Mouse (Mus musculus) G1E (cell line): Measurements from ENCODE around the gene Dpy19l1. TPM values are rescaled to one million over a fixed set of nuclear protein-coding genes. Genes with fewer than 3 reads are reported as not detected.
A peak's percentile ranks its signal among the peaks of the same experiment; 100 is the strongest.

ENCODE experiments used
- ATAC-seq: 2 replicates; pipeline ENCODE4 v1.8.0; 2016; ENCODE audit warnings: mild to moderate bottlenecking; ENCODE audit not compliant: insufficient number of reproducible peaks, poor library complexity, low FRiP score, severe bottlenecking; ENCODE audit errors: extremely low read depth
- DNase-seq: peaks from one replicate; pipeline ENCODE4 v3.0.0; 2012; ENCODE audit warnings: low spot score
- H3K27me3 ChIP-seq: 2 replicates; pipeline ENCODE4 v1.6.1; 2012; ENCODE audit warnings: mild to moderate bottlenecking, low read length, inconsistent platforms; ENCODE audit not compliant: insufficient read depth
- H3K36me3 ChIP-seq: replicated peaks from 2 replicates; pipeline ENCODE3; 2012; ENCODE audit warnings: mild to moderate bottlenecking, inconsistent platforms
- H3K4me1 ChIP-seq: 2 replicates; pipeline ENCODE4 v1.6.1; 2012; ENCODE audit warnings: low read depth, low read length, inconsistent platforms, mixed read lengths; ENCODE audit not compliant: insufficient read depth
- H3K4me3 ChIP-seq: 2 replicates; pipeline ENCODE4 v1.5.1; 2012; ENCODE audit warnings: low read depth, mild to moderate bottlenecking, inconsistent platforms, low read length, moderate library complexity, mixed read lengths
- H3K9me3 ChIP-seq: replicated peaks from 2 replicates; pipeline ENCODE4 v1.6.1; 2012; ENCODE audit warnings: inconsistent platforms
- CTCF ChIP-seq: IDR thresholded peaks from 2 replicates; pipeline ENCODE4 v1.5.1; 2012; ENCODE audit warnings: low read depth, low read length, inconsistent platforms, mixed read lengths
- GATA1 ChIP-seq: IDR thresholded peaks from 2 replicates; pipeline ENCODE4 v1.6.1; 2012; ENCODE audit warnings: borderline replicate concordance, low read length, inconsistent platforms, mixed read lengths
- GATA2 ChIP-seq: IDR thresholded peaks from 2 replicates; pipeline ENCODE4 v1.6.1; 2012; ENCODE audit warnings: low read depth, low read length, inconsistent platforms, borderline replicate concordance
- POLR2AphosphoS5 ChIP-seq: IDR thresholded peaks from 2 replicates; pipeline ENCODE4 v1.6.1; 2012; ENCODE audit warnings: low read depth, low read length, inconsistent platforms; ENCODE audit not compliant: insufficient replicate concordance
- TAL1 ChIP-seq: conservative IDR thresholded peaks from 2 replicates; pipeline ENCODE4 v1.6.1; 2012; ENCODE audit warnings: low read depth, low read length, inconsistent platforms, mixed read lengths
- polyA plus RNA-seq: library from polyadenylated mRNA; stranded (reverse); fragments of >175 nt; gene quantifications from 2 replicates; pipeline ENCODE4 v1.2.3, GENCODE M21; 2012
- total RNA-seq, 2 experiments: library from RNA; stranded (forward) in 1 of 2; stranded (reverse) in 1 of 2; fragments of 200-1000 nt in 1 of 2; fragments of >200 nt in 1 of 2; fragmentation: Nextera tagmentation in 1 of 2; gene quantifications; 2 replicates each; pipeline ENCODE4 v1.2.3; 2014 to 2017

Dpy19l1 gene
- total RNA-seq (2014; fragmentation: Nextera tagmentation) (31.4 and 36.3 TPM in 2 replicates), total RNA-seq (2017) (42.6 and 42.8 TPM in 2 replicates), polyA plus RNA-seq (14.3 and 15.7 TPM in 2 replicates)

DNA sequence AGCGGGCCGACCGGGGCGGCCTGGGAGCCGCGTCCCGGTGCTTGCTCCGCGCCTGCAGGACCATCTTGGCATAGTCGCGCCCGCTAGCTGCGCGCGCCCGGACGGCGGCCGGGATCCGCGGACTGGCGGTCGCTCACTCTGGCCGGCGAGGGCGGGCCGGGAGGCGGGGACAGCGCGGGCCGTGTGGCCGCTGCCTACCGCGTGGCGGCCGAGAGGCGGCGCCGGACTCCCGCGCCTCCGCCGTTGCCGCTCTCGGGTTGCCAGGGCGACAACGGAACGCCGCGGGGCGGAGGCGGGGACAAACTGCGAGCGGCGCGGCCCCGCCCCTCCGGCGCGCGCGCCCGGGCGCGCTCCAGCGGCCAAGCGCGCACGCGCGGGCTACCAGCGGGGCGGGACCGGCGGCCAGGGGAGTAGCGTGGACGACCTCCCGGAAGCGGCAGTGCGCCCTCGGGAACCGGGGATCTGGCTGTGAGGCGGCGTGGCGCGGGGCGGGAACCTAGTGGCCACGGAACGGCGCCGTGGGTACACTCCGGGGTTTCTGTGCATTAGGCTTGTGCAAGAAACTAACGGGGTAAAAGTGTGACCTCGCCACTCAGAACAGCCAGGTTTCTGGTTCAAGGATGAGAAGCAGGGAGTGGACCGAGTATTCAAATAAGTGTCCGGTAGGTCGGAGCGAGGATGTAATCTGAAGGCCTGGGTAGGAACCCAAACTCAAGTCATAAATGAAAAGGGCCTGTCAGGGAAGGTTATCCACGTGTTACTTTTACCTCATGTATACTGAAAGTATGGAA, at the start of gene Dpy19l1:
Gene Dpy19l1, minus strand, starts transcription at position 74 of the 791 bp plus-strand sequence.
- Histone ChIP-seq H3K27me3 (no peaks in the 10 kb centered on the region), H3K4me1 (peaks cover 43% of the 10 kb centered on the region), H3K9me3 (no peaks in the 10 kb centered on the region), H3K4me3 (peak within 1 kb of the TSS; percentile 86), H3K36me3 (peaks cover 22% of the 10 kb centered on the region)
- no peak for TF ChIP-seq GATA2
- peak; percentile 65 for ATAC-seq
- DNase-seq: peak; percentile 87

DNA sequence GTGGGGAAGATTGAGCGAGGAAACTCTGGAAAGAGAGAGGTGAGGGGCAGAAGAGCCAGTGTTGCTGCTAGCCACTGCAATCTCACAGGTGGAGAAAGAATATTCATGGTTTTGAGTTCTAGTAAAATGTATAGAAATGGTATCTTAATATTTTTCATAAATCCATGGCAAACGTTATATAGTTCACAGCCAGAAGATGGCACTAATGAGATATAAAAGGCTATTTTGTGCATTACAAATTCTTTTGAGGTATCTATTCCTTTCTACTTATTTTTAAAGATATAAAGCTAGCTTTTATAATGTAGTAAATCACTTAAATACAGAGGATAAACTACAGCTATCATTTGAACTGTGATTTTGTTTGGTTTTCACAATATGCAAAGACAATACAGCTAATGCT, 35.2 kb upstream of the Dpy19l1 start:
- no peaks in the 10 kb centered on the region for H3K36me3 ChIP-seq
- no peak for ATAC-seq
- H3K4me1 ChIP-seq: no peaks in the 10 kb centered on the region
- H3K9me3 ChIP-seq: no peaks in the 10 kb centered on the region
- no peak overlapping the region for H3K4me3 ChIP-seq
- no peak for DNase-seq
- TF ChIP-seq POLR2AphosphoS5 (no peak), GATA1 (no peak), TAL1 (no peak), GATA2 (no peak), CTCF (no peak)
- H3K27me3 ChIP-seq: no peaks in the 10 kb centered on the region

DNA sequence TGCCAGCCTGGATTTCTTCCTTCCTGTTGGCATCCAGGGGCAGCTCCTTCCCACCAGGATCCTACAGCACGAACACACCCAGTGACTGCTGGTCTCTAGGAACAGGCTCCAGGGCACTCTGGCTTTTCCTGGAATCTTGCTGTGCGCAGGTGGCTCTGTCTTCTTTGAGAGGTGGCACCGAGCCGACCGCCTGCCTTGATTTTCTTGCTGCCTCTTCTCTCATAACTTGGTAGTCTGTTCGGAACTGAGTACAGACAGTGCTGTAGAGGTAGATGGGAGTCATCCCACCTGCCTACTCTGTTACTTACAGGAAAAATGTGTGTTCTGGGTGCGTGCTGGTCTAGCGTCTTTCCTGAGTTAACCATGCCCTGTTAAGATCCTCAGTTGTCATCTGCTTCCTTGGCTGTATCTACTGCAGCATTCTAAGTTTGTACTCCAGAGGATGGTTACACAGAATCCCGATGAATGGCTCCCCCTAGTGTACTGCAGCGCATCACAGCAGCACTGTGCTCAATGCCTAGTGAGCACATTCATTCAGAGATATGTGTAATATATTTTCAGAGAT, 13.7 kb upstream of the Dpy19l1 start:
- H3K9me3 ChIP-seq: no peaks in the 10 kb centered on the region
- ATAC-seq (no peak), DNase-seq (no peak)
- H3K4me1 ChIP-seq: peaks cover 5% of the 10 kb centered on the region; the same call in 1 of the 2 replicates
- TF ChIP-seq GATA1: no peak
- peak; percentile 57; the same call in 1 of the 2 replicates for TF ChIP-seq CTCF
- no peak for TF ChIP-seq POLR2AphosphoS5
- TF ChIP-seq TAL1: no peak
- no peaks in the 10 kb centered on the region for H3K36me3 ChIP-seq
- peaks cover 31% of the 10 kb centered on the region for H3K27me3 ChIP-seq
- no peak overlapping the region for H3K4me3 ChIP-seq

DNA sequence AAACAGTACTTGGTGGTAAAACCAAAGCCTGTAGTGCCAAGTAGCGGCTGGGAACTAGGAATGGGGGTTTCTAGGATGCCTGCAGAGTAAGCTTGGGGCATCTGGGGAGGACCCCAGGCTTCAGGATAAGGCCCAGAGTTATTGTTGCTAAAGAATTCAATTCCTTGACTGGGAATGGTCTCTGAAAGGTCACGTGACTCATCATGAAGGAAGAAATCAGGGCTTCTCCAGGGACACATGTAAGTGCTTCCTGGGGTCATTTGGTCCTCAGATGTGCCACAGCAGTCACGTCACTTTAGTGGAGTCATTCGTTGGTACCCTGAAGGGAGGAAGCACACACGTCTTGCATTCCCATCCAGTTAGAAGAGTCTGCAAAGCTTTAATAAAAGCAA, 11.1 kb upstream of the Dpy19l1 start:
- ATAC-seq: no peak
- H3K9me3 ChIP-seq: no peaks in the 10 kb centered on the region
- no peak for TF ChIP-seq CTCF
- TF ChIP-seq GATA1: no peak
- TF ChIP-seq POLR2AphosphoS5: no peak
- TF ChIP-seq TAL1: no peak
- TF ChIP-seq GATA2: no peak
- peaks cover 5% of the 10 kb centered on the region; the same call in 1 of the 2 replicates for H3K4me1 ChIP-seq
- DNase-seq: no peak
- peaks cover 36% of the 10 kb centered on the region for H3K27me3 ChIP-seq
- H3K4me3 ChIP-seq: no peak overlapping the region
- H3K36me3 ChIP-seq: no peaks in the 10 kb centered on the region

DNA sequence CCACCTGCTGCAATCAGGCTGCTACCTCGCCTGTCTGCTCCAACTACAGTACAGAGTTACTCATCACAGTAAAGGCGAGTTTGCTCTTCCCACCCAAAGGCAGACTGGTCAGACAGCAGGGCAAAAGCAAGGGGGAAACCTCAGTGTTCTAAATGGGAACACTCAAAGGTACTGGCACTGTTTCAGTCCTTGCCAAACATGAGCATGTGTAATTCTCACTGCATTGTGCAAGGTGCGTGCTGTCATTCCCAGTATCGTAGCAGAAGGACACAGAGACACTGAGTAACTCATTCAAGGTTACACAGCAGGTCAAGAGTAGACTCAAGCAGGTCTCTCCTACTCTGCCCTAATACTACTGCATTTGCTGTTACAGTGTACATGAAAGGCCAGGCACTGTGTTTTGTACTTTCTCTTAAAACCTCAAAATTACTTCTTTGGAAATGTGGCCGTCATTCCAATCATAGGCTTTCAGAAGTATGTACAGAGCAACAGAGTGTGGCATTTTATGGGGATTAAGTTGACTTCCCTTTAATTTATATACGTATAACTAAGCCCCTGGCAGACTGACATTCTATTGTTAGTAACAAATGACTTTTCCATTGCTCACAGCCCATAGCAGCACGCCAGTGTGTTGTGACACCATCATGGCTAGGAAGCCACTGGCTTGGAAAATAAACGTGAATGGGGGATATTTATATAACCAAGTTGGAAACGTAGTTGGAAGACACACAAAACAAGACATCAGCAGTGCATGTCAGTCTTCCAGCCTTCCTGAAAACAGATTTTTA, 10.5 kb upstream of the Dpy19l1 start:
- Histone ChIP-seq H3K4me3 (no peak overlapping the region), H3K4me1 (peaks cover 5% of the 10 kb centered on the region; the same call in 1 of the 2 replicates), H3K36me3 (no peaks in the 10 kb centered on the region), H3K9me3 (no peaks in the 10 kb centered on the region), H3K27me3 (peaks cover 35% of the 10 kb centered on the region)
- no peak for TF ChIP-seq CTCF
- TF ChIP-seq TAL1: no peak
- no peak for TF ChIP-seq GATA1
- no peak for TF ChIP-seq POLR2AphosphoS5
- no peak for TF ChIP-seq GATA2
- ATAC-seq: no peak
- no peak for DNase-seq

DNA sequence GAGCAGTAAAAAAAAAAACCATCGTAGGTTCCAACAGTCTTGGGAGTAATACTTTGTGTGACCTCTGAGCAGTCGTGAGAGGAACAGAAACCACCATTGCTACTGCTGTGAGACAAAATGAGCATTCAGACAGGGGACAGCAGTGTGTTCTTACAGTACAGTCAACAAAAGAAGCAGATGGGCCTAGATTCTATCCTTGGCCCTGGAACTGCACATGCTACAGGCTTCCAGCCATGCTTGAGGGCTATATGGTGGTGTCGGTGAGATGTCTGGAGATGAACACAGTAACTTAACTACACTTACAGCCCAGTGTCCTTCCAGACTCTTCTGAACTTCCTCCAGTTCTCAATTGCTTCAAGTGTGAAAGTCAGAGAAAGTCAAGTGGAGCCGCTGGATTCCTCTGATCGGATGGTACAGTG, 9.2 kb upstream of the Dpy19l1 start:
- Histone ChIP-seq H3K4me1 (peaks cover 7% of the 10 kb centered on the region), H3K27me3 (peaks cover 30% of the 10 kb centered on the region), H3K4me3 (no peak overlapping the region), H3K36me3 (no peaks in the 10 kb centered on the region), H3K9me3 (no peaks in the 10 kb centered on the region)
- no peak for DNase-seq
- no peak for ATAC-seq
- TF ChIP-seq GATA1 (no peak), POLR2AphosphoS5 (no peak), GATA2 (no peak), CTCF (no peak), TAL1 (no peak)
